Mouse (Mus musculus): ENCODE measurements around the gene Prkd2.

Gene Prkd2

DNA sequence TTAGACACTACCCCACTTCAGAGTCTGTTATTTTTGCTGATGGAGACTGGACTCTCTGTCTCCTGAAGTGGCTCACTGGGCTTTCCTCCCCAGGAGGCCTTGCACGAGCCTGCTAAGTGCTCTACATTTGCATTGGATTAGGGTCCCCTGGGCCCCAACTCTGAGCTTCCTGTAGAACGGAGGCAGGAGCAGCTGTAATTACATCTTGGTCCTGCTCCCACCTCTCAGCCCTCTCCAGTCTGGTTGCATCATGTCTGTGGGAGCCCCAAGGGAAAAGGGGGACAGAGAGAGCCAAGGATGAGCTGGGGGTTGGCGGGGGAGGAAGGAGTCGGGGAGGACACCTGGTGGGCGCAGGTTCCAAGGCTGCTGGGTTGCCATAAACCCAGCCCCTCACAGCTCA is 57.8 kb downstream of the Prkd2 start:
- no peak for DNase-seq

DNA sequence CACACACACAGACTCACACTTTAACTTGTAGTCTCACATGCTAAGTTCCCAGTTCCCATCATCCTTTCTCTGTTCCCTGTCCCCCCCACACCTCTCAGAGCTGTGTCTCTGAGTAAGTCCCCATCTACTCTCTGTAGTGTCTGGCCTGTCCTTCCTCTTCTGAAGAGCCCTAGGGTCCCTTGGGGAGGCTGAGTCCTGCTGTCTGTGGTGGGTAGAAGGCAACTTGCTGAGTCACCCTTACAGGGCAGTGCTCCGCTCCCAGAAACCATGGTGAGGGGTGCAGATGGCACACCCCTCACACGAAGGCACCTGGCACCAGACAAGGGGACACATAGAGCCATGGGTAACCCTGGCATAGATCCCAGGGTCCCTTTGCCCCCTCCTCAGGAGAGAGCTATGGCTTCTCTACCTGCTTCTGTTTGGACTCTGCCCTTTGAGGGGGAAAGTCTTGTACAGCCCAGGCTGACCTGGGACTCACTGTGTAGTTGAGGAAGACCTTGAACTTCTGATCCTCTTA is 60.8 kb downstream of the Prkd2 start:
- no peak for DNase-seq

DNA sequence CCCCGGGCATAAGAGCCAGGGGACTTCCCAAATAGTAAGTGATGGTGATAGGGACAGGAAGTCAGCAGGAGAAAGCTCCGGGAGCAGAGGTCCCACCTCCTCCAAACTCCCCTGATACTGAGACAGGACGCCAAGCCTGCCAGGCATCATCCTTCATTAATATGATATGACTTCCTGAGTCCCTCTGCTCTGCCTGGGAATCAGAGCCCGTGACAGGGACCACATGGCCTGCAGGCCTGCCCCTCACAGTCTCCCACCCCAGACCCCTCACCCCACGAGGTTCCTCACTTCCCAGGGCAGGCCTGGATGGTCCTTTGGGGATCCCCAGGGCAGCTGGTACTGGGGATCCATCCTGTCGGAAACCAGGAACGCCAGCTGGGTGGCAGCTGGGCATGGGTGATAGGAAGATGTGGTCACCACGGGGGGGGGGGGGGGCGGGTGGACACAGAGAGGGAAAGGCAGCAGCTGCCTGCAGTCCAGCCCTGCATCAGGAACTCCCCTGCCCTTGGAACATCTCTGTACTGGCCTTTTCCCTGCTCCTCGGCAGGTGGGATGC is 61.5 kb downstream of the Prkd2 start:
- no peak for DNase-seq

DNA sequence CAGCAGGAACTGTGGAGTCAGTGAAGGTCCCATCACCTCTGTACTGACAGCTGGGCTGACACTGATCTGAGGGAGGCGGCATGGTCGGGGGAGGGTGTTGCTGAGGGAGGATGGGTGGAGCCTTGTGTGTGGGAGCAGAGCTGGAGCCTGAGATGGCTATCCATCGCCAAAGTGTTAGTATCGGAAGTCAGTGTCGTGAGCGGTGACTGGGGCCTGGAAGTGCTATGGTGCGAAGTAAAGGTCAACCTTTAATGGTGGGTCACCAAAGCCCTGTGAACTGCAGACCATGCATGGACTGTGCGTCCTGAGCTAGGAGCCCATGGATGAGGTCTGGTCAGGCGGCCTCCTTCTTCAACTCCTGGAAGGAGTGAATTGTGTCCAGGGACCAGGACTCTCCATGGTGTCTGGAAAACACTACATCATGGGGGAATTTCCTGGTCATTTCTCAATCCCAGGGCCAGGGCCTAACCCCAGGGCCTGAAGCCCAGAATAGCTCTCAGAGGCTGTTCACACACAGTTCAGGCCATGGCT is 62.9 kb downstream of the Prkd2 start:
- DNase-seq = peak; percentile 33

DNA sequence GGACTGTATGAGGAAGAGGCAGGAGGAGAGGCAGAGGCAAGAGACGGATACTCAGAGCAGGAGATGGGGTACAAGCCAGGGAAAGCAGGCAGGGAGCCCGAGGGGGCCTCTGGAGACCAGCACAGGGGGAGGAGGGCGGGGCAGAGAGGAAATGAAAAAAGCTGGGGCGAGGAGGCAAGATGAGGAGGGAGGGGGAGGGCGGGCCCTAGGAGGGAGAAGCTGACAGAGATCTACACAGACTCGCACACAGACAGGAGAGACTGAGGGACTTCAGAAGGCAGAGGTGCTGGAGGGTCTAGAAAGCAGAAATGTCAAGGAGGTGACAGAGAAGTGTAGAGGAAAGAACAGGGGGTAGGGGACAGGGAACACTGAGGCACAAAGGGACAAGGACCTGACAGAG is 63.6 kb downstream of the Prkd2 start, which contains the start of gene Ptgir:
Ptgir (plus strand) TSS at position 210 of the 400 bp plus-strand sequence.
- no peak for DNase-seq

DNA sequence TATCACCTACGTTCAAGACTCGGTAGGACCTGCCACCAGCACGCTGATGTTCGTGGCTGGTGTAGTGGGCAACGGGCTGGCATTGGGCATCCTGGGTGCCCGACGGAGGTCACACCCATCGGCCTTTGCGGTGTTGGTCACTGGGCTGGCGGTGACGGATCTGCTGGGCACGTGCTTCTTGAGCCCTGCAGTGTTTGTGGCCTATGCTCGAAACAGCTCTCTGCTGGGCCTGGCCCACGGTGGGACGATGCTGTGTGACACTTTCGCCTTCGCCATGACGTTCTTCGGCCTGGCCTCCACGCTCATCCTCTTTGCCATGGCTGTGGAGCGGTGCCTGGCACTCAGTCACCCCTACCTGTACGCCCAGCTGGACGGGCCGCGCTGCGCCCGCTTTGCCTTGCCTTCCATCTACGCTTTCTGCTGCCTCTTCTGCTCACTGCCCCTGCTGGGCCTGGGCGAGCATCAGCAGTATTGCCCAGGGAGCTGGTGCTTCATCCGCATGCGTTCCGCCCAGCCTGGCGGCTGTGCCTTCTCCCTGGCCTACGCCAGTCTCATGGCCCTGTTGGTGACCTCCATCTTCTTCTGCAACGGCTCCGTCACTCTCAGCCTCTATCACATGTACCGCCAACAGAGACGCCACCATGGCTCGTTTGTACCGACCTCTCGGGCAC is 64.3 kb downstream of the Prkd2 start:
- DNase-seq = no peak

DNA sequence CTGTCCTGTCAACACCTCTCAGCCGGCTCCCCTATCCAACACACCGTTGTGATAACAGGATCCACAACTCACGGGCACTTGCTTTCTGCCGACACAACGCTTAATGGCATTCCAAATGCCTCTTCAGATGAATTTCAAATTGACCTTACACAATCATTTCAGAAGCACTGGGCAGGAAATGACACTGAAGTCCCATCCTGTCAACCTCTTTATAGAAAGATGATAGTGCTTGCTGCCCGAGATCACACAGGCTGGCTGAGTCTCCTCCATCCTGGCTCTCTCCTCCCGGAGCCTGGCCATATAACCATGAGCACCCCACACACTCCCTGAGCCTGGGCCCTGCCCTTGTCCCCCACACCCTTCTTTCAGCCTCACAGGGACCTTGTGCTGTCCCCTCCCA is 65.1 kb downstream of the Prkd2 start:
- no peak for DNase-seq

DNA sequence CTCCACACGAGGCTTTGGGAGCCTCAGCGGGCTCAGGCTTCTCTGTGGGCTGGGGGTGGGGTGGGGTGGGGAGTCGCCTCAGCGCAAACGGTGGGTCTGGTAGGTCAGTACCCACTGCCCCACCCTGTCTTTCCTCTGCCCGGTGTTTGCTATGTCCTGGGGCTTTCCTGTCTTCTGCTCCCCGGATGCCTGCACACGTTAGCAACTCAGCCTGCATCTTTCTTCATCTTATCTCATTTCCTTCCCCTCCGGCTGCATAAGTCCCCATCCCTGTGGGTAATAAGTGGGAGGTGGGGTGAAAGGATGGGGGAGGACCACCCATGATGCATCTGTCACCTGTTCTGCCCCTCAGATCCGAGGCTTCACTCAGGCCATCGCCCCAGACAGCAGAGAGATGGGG is 65.7 kb downstream of the Prkd2 start:
- no peak for DNase-seq

DNA sequence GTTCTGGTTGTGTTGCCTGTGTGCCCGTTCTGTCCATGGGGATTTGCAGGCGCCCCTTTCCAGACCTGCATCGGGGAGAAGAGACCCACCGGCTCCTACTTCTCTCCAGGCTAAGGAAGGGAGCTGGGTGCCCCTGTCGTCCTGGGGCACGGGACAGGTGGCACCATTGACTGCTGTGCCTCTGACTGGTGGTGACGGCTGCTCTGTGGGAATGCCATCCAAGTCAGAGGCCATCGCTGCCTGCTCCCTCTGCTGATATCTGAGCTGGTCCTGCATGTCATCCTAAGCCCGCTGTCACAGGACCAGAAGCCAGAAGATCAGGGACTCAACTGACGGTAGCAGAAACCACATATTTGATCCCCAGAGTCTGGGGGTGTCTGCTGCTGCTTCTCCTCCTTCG is 66.2 kb downstream of the Prkd2 start:
- no peak for DNase-seq

DNA sequence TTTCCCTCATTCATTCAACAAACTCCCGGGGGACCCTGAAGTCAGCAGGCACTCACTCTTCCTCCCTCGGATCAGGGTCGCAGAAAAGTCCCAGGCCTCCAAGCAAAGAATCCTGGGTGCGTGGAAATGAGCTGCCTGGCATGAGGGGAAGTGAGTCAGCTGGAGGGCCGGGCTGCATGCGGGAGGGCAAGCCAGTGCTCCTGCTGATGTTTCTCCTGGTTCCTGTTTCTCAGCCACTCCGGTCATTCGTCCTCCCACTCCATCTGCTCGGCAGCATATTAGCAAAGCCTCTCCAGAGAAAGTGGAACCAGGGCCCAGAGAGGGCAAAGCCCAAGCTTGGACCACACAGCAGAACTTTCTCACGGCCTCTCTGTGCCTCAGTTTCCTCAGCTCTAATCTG is 67.2 kb downstream of the Prkd2 start:
- DNase-seq = no peak

DNA sequence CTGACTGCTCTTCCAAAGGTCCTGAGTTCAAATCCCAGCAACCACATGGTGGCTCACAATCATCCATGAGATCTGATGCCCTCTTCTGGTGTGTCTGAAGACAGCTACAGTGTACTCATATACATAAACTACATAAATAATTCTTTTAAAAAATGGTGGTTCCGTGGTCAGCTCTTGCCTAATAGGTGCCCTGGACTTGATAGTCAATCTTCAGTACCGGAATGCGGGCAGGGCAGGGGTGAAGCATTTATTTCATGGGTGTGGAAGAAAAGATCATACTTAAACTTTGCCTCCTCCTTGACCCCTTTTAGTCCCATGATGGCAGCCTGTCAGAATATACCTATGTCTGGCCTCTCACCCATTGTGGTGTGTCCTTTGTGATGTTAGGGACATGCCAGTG is 69.2 kb downstream of the Prkd2 start:
- DNase-seq = no peak

DNA sequence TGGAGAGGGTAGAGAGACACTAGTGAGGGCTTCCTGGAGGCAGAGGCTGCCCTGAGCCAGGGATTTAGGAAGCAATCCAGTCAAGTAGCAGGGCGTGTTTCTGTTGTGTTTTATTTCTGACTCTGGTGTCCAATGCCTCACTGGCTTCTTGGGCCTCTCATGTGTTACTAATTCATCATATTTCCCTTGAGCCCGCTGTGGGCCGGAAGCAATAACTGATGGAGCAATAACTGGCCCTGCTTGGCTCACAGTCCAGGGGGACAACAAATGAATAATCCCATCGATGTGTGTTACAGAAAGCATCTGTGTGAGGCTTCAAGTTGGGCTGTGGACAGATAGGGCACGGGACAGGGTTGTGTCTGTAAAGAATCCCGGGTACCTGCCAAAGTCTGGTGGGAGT is 69.7 kb downstream of the Prkd2 start:
- DNase-seq = peak; percentile 29

DNA sequence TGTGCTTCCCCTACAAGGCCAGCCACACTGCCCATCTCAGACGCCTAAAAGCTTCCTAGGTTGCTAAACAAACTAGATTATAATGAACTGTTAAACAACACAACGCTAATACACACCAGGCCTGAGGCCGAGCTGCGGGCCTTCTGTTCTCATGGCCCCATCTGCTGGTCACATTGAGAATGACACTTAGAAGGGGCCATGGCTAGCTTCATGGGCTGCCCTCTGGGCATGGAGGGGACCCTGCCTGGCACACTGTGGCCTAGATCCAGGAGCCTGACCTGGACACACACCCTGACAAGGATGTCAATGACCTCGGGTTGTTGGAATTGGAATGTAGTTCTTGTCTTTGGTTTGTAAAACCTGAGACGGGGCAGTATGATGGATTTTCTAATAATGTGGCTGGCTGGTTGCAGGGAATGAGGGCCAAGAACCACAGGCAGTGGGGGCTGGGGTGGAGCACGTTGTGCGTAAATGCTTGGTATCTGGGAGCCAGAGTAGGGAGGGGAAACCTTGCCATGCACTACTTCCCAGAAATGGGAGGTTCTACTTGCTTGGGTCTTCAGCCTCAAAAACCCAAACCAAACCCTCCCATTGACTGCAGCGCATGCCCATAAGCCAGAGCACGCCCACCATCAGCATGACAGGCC is 71.2 kb downstream of the Prkd2 start:
- DNase-seq = peak; percentile 76

DNA sequence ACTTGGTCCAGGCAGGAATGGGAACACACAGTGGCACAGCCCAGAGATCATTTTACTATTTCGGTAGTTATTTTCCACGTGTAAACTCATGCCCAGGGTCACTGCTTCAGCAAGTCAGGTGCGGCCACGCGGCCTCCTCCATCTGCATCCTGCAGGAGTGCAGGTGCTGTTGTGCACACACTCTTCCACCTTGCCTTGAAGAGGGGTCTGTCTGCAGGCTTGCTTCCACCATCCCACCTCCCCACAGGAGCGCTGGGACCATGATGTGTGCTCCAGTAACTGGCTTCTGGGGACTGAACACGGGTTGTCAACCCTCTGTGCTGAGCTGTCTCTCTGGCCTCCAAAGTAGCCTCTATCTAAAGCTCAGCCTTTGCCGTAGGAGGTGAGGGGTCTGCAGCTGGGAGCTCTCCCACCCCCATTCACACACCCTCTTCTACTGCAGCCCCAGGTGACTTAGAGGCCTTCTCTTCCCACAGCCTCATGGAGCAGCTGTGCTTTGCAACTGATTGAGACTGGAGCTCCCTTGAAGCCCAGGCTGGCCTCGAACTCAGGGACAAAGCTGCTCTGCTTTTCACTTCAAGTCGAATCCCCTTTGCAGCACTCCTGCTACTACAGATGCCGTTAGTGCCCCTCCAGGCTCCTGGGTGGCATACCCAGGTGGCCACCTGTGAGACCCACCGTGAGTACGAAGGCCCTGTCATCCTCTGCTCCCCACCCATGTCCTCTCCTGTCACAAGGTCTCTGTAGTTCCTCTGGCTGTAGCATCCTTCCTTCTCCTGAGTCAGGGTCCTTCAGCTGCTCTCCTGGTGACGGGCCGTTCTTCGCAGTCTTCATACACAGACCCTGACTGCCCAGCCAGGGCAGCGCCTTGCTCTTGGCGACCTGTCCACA is 72.0 kb downstream of the Prkd2 start:
- no peak for DNase-seq

DNA sequence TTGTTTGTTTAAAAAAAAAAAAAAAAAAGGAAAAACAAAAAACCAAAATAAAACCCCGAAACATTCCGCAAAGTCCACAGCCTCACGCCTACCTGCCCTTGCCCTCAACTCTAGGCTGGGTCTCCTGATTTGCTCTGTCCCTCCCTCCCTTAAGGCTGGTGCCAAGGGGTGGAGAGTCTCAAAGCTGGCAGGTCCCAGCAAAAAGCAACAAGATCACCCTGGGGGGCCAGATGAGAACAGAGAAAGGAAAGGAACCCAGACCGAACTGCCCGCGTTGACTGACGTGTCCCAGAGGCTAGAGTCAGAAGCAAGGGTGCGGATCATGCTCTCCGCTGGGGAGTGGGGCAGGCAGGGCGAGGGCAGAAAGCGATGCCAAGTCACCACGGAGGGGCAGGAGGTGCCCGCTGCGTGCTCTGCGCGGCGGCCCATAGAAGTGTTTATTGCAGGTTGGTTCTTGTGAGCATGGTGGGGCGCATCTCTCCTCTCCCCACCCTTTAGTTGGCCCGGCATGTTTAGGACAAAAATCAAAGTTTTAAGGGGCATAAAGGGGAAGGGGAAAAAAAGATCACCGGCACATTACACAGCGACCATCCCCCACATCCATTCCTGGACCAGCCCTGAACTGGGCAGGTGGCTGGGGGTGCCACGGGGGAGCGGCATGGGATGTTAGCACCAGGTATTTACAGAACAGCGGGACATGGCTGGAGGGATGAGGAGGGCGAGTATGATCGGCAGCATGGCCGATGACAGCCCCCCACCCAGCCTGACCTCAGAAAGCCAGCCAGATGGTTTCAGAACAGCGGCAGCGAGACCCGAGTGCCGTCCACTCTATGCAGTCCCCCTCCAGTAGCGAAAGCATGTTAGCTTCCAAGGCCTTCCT is 73.0 kb downstream of the Prkd2 start:
- DNase-seq = no peak

DNA sequence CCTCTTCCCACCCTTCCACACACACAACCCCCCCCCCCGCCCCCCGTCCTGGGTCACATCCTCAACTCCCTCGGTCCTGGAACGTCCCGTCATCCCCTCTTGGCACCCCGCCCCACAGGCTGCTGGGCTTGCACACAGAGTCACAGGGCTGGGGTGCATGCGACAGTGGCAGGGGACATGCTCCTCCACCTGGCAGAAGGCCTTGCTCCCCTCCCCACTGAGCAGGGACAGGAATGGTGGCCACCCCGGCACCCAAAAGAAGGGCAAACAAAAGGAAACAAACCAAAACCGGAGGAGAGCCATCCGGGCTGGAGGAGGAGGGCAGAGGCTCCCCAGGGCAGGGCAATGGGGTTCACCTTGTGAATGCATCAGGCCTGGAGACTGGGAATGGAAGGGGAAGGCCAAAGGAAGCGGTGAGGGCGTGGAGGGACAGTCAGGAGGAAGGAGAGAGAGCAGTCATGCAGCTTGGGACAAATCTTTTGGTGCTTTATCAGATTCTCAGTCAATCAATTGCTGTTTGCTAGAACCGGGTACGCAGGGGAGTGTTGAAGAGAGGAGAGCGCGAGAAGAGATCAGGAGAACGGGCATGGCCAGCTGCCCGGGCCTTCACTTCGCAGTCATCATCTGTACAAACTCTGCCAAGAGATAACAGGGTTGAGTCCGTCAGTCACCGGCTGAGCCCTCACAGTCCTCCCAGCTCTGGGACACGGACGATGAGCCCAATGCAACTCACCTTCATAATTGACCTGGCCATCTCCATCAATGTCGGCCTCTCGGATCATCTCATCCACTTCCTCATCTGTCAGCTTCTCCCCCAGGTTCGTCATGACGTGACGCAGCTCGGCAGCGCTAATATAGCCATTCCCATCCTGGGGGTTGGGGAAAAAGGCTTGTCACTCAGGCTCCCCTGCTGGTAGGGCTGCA is 73.9 kb downstream of the Prkd2 start:
- no peak for DNase-seq

DNA sequence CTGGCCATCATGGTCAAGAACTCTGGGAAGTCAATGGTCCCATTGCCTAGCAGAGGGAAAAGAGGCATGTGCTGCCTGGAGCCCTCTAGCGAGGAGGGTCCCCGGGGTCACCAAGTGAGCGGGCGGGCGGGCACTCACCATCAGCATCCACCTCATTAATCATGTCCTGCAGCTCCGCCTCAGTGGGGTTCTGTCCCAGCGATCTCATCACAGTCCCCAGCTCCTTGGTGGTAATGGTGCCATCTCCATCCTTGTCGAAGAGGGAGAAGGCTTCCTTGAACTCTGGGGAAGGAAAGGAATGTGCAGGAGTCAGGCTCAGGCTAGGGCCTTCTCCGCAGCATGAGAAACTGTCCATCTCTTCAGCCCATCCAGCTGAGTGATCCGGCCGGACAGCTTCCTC is 74.7 kb downstream of the Prkd2 start:
- no peak for DNase-seq

DNA sequence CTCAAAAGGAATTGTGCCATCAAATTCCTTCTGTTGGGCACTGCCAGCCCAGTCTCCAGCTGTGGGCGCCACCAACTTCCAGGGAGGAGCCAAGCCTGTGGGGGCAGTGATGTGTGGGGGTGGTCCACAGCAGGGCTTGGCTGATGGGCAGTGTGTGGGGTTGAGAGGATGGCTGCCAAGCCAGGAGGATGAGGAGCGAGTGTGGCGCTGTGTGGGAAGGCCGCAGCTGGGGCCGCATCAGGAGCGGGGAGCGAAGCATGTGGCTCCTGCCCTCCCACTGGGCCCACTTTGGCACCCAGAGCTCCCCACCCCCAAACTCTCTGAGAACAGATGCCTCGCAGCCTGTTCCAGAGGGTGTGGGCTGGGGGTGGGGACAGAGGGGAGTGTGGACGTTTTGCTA is 75.3 kb downstream of the Prkd2 start:
- DNase-seq = no peak

DNA sequence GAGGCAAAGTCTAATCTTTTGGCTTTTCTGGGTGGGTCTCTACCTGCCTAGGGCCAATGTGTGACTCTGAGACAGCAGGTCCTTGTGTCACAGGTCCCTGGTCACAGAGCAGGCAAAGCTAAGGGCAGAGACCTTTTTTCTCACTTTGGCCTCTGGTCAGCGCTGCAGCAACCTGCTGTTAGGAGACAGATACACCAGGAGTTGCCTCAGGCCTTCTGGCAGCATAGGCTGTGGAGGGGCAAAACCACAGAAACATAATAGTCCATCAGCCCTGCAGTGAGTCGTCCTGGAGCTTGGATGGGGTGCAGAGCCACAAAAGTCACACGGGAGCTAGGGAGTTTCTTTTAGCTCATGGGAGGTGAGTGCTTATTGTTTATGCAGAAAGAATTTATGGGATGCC is 76.0 kb downstream of the Prkd2 start:
- DNase-seq = no peak

DNA sequence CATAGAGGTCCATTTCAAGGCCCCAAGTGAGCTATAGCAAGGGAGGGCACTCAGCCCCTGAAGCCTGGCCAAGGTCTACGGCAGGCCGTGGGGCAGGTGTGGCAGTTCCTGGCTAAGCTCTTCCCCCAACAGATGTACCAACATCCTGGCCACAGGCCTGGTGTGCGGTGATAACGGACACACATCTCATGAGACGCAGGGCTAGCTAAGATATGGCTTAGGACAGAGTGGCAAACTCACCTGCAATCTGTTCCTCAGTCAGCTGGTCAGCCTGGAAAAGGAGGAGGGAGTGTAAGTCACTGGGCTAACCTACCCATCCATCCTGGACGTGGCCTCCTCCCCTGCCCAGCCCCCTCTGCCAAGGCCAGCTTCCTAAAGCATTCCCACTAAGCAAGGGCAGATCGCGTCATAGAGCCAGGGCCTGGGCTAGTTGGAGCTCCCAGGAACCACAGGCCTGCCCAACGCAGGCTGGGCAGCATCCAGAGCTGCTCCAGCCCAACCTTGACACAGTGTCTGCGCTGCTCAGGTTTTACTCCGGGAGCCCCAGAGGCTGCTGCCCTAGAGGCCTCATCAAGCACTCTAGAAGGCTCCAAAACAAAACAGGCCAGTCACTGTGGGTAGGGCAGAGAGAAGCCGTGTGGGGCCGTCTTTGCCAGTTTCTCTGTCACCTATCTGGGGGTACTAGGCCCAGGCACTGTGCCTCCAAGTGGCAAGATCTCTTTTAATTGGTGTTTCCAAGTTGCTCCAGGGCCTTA is 76.9 kb downstream of the Prkd2 start:
- DNase-seq = no peak

All from kidney, adult 9 months (tissue).